Mouse (Mus musculus) adipocyte (in vitro differentiated cells): ENCODE measurements around the gene Mest.
A peak's percentile ranks its signal among the peaks of the same experiment; 100 is the strongest.

Experiments
- DNase-seq: peaks from one replicate; pipeline ENCODE4 v3.0.0-alpha.2; 2016; ENCODE audit warnings: low spot score

Mest gene

GRCm38 (mm10) chr6:30723331-30723730 lies at the start of gene Mest:
TSS of gene Mest (plus strand) at chr6:30723547.
- no peak for DNase-seq

- DNase-seq: no peak
These were observed 49.4 kb upstream of the Mest start for GRCm38 (mm10) chr6:30673764-30674561.

GRCm38 (mm10) chr6:30674714-30675280 lies 48.5 kb upstream of the Mest start:
- DNase-seq: no peak

DNA sequence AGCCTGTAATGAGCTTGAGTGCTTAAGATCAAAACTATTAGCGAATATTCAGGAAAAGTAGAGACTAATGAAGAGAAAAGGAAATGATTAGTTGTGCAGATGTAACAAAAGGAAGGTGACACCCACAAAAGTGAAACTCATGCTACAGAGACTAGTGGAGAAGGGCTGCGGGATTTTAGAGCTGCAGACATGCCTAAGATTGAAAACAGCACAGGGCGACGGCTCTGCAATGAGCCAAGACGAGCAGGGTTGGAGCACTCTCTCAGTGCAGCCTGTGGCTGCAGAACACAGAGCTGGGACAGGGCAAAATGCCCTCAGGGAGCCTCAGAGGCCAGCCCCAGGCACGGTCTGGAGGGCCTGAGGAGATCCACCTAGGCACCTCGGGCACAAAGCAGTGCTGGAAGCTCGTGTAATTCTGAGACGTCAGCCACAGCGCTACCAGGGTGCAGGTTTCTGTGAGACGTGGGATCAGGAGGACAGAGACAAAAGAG lies 48.0 kb upstream of the Mest start:
- DNase-seq: no peak

GRCm38 (mm10) chr6:30676506-30676905 lies 46.8 kb upstream of the Mest start:
- DNase-seq: no peak

DNA sequence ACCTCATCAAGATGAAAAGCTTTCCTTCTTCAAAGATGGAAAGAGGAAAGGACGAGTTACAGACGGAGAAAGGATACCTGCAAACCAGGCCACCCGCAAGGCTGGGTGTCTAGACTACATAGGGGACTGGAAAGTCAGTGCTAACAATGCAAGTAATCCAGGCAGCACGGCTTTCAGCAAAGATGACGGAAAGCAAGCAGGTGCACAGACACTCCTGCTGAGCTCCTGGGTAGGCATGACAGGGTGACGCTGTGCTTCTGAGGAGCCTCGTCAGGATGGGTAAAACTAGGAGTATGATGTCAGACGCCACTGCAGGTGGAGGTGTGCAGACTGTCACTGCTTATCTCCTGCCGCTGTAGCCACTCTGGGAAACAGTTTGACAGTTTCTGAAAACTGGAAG lies 45.8 kb upstream of the Mest start:
- no peak for DNase-seq

DNA sequence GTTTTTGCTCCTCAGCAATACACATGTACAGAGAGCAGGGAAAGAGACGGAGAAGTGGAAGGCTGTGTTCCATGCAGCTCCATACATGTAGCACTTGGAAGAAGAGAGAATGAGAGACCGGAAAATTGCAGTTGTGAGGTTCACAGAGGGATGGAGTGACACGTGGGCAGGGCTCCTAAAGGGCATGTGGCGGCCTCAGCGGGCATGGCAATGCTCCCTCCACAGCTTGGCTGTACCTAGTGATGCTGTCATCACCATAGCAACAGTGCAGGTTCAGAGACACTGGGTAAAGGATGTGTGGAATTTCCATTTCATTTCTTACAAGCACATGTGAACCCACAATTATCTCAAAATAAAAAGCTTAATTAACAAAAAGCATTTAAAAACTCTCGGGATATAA lies 44.9 kb upstream of the Mest start:
- no peak for DNase-seq

GRCm38 (mm10) chr6:30679567-30679966 lies 43.8 kb upstream of the Mest start:
- DNase-seq: no peak

DNA sequence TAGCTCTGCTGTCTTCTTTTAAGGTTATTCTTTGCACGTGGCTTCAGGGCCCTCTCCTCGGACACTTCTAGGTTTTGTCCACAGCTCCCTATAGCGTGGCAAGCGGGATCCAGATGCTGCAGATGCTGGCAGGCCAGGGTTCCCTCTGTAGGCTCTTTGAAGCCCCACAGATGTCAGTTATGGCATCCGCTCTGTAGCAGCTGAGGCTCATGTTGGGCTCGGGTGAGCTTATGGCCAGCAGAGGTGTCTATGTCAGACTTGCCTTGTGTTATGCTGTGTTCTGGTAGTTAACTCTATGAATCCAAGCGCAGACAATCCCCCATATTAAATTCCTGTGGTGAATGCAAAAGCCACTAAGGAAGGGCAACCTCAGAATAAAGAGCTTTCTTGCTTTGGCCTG lies 42.9 kb upstream of the Mest start:
- no peak for DNase-seq

- no peak for DNase-seq
These were observed 41.1 kb upstream of the Mest start for GRCm38 (mm10) chr6:30681935-30682900.

DNA sequence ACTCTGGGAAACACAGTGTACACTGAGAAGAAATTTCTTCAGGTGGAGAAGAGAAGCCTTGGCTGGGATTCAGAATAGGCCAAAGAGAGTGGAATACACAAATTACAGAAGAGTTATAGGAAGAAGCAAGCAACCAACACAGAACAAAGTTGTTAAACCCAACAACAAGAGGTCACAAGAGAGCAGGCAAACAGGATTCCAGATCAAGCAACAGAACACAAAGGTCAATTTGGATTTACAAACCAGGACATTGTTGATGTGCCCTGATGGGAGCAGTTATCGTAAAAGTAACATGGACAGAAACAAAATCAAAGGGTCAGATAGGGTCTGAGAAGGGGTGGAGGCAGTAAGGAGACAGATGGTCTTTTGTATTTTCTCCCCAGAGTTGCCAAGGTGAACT lies 38.8 kb upstream of the Mest start:
- peak; percentile 50 for DNase-seq

DNA sequence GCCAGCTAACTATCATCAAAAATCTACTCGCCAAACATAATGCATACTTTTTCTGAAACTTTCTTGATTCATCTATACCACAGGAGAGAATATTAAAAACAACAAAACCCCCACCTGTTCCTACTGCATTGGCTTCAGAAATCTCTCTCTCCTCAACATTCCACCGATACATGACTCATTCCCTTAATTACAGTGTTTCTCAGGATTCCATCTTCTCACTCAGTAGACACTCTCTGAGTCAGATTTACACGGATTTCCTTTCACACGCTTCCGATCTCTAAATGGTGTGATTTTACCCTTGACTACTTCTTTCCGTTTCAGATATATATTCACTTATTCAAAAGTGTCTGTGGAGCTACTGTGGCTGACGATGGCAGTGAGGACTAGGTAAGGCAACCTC lies 36.1 kb upstream of the Mest start:
- no peak for DNase-seq

DNA sequence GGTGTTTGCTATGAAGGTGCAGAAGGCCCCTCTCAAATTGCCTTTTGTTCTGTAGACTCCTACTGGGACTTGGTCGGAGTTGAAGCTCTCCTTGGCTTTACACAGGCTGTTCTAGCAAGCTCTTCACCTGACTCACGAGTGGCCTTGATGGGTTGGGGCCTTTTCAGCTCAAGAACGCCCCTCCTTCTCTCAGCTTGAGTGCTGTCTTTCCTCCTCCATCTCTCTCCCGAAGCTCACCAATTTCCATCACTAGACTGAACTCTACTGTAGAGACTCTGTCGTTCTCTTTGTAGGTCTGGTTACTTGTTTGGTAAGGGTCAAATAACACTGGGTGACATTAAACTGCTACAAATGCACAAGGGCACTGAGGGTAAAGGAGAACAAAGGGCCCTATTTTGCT lies 30.5 kb upstream of the Mest start:
- DNase-seq: peak; percentile 43

DNA sequence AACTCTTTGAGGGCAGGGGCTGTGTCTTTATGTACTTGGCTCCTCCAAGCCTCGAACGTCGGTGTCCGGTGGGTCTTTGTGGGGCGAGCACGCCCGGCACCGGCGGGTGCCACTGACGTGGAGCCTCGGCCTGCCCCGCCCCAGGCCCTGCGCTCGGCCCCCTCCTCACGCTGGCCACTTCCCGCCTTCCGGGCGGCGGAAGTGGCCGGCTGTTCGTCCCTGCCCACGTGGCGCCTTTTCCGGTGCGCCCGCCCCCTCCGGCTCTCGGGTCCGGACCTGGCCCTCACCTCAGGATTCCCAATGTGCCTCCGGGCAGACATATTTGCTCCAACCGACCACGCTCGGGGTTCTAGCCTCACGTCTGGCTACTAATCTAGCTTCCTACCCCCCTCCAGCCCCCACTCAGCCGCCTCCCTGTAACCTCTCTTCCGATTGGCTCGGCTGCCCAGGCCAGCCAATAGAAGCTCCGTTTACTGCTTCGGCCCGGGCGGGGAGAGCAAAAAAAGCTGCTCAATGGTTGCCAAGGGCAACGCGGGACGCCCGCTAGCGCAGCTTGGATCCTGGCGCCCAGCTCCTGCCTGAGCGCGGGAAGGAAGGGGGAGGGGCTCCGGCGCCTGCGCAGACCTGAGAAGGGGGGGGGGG lies 29.9 kb upstream of the Mest start, which contains the start of gene Cep41:
Gene Cep41, minus strand, starts transcription at position 400 of the 642 bp plus-strand sequence.
- DNase-seq: peak; percentile 98

DNA sequence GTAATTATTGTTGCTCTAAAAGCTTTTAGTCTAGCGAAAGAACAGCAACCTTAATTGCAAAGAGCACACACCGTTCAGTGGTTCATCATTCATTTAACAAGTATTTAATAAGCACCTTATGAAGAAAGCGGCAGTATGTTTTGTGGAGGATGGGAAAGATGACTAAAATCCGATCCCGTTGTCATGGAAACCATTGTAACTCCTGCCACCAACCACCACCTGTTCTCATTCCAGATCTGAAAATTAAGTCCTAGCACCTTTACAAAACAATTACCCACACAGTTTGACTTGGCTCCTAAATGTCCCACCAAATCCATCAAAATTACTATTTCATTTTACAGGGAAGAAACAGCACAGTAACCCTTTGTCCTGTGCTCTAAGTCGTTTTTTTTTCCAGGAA lies 29.1 kb upstream of the Mest start:
- DNase-seq: no peak

- no peak for DNase-seq
These were observed 28.2 kb upstream of the Mest start for GRCm38 (mm10) chr6:30695124-30695523.

DNA sequence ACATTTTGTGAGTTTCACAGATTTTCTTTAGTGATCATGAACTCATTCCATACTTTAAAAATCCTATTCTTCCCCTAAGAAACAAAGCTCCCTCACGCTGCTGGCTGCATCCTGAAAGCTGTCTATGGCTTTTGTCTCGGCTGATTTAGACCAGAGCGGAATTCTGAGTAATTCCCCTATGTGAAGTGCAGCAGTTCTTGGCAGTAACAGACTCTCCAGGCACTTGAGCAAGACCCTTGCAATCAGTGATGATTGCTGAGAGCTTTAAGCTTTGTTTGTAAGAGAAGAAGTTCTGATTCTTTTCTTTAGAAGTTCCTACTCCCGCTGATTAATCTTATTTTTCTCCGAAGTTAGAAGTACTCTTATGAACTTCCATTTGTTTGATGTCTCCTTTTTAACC lies 25.9 kb upstream of the Mest start:
- peak; percentile 64 for DNase-seq

DNA sequence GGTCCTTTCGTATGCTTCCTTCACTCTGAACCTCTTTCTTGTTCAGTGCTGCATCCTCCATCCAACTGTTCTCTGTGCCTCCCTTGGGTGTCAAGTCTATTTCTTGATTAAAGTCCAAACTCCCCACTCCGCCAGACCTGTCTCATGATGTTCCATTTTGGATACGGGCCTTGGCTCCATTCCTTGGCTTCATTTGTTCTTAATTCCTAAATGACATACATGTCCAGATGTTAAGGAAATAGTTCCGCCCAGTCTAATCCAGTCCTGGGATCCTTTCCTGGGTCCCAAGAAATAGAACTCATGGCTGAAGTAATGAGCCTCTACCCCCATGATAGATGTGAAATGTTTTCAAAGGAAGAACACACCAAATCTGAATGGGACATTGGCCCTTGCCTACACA lies 25.3 kb upstream of the Mest start:
- no peak for DNase-seq

- no peak for DNase-seq
These were observed 23.2 kb upstream of the Mest start for GRCm38 (mm10) chr6:30700182-30700581.

DNA sequence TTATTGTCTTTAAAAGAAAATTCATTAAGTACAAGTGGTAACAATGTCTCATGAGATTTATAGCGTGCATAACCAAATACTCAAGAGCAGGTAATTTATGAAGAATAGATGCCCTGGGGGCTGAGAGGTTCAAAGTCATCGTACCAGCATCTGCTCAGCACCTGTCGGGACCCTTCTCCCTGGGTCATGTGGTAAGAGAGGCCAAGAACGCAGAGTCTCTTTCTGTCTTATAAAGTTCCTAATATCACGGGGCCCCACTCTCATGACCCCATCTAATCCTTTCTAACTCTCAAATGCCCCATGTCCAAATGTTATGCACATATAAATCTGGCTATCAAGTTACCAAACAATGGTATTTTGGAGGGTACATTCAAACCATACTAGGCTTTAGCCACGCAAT lies 20.5 kb upstream of the Mest start:
- no peak for DNase-seq

- DNase-seq: no peak
These were observed 19.9 kb upstream of the Mest start for GRCm38 (mm10) chr6:30703476-30703875.
